Mouse (Mus musculus): ENCODE data around the gene Zfp787.

- TF ChIP-seq CTCF (IDR thresholded peaks at IDR 0.05; ENCODE audit: extremely low read depth, insufficient read length, insufficient replicate concordance, low read depth, low read length): peak; percentile 55; the same call in 1 of the 2 replicates
- no peak for TF ChIP-seq POLR2A (IDR thresholded peaks at IDR 0.05; ENCODE audit: low read depth, low read length)
Observed at GRCm38 (mm10) chr7:6126690-6127448, 28.9 kb downstream of the Zfp787 start.

Data from small intestine, adult 2 months (tissue).